Mouse (Mus musculus): Measurements from ENCODE around the gene Mapre1.

DNA sequence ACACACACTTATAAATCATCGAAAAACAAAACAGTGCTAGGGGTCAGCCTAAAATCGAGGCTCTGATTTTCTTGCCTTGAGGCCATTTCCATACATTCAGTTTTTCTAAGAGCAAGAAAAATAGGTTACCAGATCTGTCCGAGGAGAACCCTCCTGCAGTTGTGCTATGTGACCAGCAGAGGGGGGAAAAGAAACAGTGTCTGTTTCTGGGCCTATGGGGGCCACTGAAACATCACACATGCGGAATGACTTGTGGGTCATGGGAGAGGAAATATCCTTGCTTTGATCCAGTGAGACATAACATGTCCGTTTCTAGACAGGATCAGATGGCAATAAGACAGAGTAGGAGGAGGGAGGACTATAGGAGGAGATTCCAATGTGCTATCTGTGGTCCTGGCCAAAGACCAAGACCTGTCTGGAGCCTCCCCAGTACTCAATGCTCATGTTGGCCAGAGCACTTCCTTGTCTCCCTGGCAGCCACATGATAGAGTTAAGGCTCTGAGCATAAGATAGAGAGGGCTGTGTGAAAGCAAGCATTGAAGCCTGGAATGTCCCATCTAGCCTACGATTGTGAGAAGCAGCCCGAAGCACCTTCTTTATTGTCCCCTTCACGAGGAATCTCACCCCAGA lies 30.3 kb upstream of the Mapre1 start:
- no peak for TF ChIP-seq CTCF (IDR thresholded peaks at IDR 0.05; ENCODE audit: borderline replicate concordance, control insufficient read depth, extremely low read depth, insufficient read depth, low read length, poor library complexity)
- no peak for TF ChIP-seq POLR2A (IDR thresholded peaks at IDR 0.05; ENCODE audit: control insufficient read depth, extremely low read depth, insufficient read depth, low read length, poor library complexity)
